In the genomic region with DNA sequence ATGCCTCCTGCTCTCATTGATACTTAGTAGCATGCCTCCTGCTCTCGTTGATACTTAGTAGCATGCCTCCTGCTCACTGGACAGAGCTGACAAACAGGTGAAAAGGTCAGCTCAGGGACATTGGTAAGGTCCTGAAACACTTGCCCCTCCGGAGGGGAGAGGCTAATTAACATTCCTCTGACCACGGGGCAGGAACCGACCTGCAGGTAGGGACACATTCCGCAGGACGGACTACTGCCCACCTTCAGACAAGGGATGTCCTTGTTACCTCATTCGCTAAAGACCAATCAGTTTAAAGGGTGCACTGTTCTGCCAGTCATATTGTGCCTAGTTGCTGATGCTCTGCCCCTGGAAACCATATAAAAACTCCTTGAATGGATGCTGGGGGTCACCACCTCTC, we compare ENCODE assay signal across 42 mouse cellular contexts. TPM values are rescaled to one million over a fixed set of nuclear protein-coding genes. Genes with fewer than 3 reads are reported as not detected.
"Had no signal": no experiment of that assay in that cellular context is flagged by ENCODE, and none has a peak within 500 bp of the region (broad histone marks: within the 10 kb centered on the region; RNA-seq: fewer than 3 reads in every experiment).

No protein-coding gene starts in this region.

- H3K9me3 ChIP-seq: heart, embryonic 10.5 days; heart, embryonic 13.5 days; heart, embryonic 15.5 days; hindbrain, embryonic 12.5 days; hindbrain, embryonic 13.5 days; hindbrain, embryonic 15.5 days; intestine, embryonic 15.5 days; kidney, embryonic 15.5 days had no signal

- H3K4me2 ChIP-seq: heart, embryonic 11.5 days; heart, embryonic 13.5 days; heart, embryonic 15.5 days; hindbrain, embryonic 12.5 days; hindbrain, embryonic 13.5 days; hindbrain, embryonic 14.5 days; hindbrain, embryonic 15.5 days; intestine, embryonic 15.5 days; kidney, embryonic 15.5 days had no signal

- H3K36me3 ChIP-seq: heart, embryonic 10.5 days; heart, embryonic 13.5 days; heart, embryonic 15.5 days; hindbrain, embryonic 10.5 days; hindbrain, embryonic 12.5 days; hindbrain, embryonic 13.5 days; hindbrain, embryonic 15.5 days; intestine, embryonic 15.5 days; kidney, embryonic 15.5 days had no signal

- H3K4me3 ChIP-seq: heart, embryonic 10.5 days; heart, embryonic 13.5 days; heart, embryonic 15.5 days; hindbrain, embryonic 10.5 days; hindbrain, embryonic 12.5 days; hindbrain, embryonic 13.5 days; hindbrain, embryonic 15.5 days; intestine, embryonic 15.5 days; kidney, embryonic 15.5 days; layer of hippocampus, adult 2 months had no signal

- H3K27ac ChIP-seq: heart, embryonic 10.5 days; heart, embryonic 13.5 days; heart, embryonic 15.5 days; hindbrain, embryonic 10.5 days; hindbrain, embryonic 12.5 days; hindbrain, embryonic 13.5 days; hindbrain, embryonic 14.5 days; hindbrain, embryonic 15.5 days; hindbrain, postnatal 0 days; intestine, embryonic 15.5 days; kidney, embryonic 15.5 days; kidney, postnatal 0 days; layer of hippocampus, adult 2 months had no signal

- H3K9ac ChIP-seq: heart, embryonic 13.5 days; heart, embryonic 15.5 days; hindbrain, embryonic 12.5 days; hindbrain, embryonic 13.5 days; hindbrain, embryonic 14.5 days; hindbrain, embryonic 15.5 days; intestine, embryonic 15.5 days; kidney, embryonic 15.5 days had no signal

- DNase-seq: heart, postnatal 10 days; heart, postnatal 14 days; heart, postnatal 36 days; heart, postnatal 4 days; kidney, adult 11 months; kidney, adult 18-20 months; kidney, adult 2 months; kidney, adult 8-10 months; kidney, adult 9 months; kidney, postnatal 10 days; kidney, postnatal 14 days; kidney, postnatal 25 days; kidney, postnatal 36 days; kidney, postnatal 4 days; layer of hippocampus, adult 9-11 months; layer of hippocampus, postnatal 36 days had no signal

- H3K27me3 ChIP-seq: hindbrain, embryonic 15.5 days; kidney, embryonic 15.5 days had no signal

- ATAC-seq: hindbrain, embryonic 16.5 days; hindbrain, postnatal 0 days; inflammation-experienced regulatory T-cells, adult 6 months; intestine, embryonic 15.5 days; intestine, embryonic 16.5 days; intestine, postnatal 0 days had no signal

RNA-seq across cellular contexts. Expression of a gene that starts 59.9 kb away (rescaled TPM):
- polyA plus RNA-seq: heart, embryonic 10.5 days; heart, embryonic 11.5 days; heart, embryonic 13.5 days; heart, embryonic 14.5 days; heart, embryonic 15.5 days; heart, embryonic 16.5 days; heart, postnatal 0 days; hindbrain, embryonic 10.5 days; hindbrain, embryonic 11.5 days; hindbrain, embryonic 12.5 days; hindbrain, embryonic 13.5 days; inflammation-experienced regulatory T-cells, adult 6 months; intestine, embryonic 14.5 days; intestine, embryonic 16.5 days; intestine, postnatal 0 days; kidney, adult 2 months; kidney, embryonic 14.5 days; kidney, embryonic 15.5 days; kidney, embryonic 16.5 days; kidney, postnatal 0 days; large intestine, adult 2 months had no signal
